Mouse (Mus musculus): Measurements from ENCODE around the gene Prkcz. TPM values are rescaled to one million over a fixed set of nuclear protein-coding genes. Genes with fewer than 3 reads are reported as not detected.

The Prkcz gene
- polyA plus RNA-seq, 1 experiment from 2014 or later: 62.3 TPM

- no peak for ATAC-seq (ENCODE audit: low read depth)
- H3K27me3 ChIP-seq: no peaks in the 10 kb centered on the region
- H3K4me1 ChIP-seq (replicated peaks): peaks cover 8% of the 10 kb centered on the region
- H3K4me2 ChIP-seq: no peak overlapping the region
- H3K4me3 ChIP-seq: no peak overlapping the region
- no peaks in the 10 kb centered on the region for H3K36me3 ChIP-seq
- no peaks in the 10 kb centered on the region for H3K9me3 ChIP-seq
- WGBS: 72% methylated on average over 5 of the region's 5 CpGs
- no peak overlapping the region for H3K27ac ChIP-seq (replicated peaks)
- H3K9ac ChIP-seq: no peak overlapping the region
Measured at GRCm38 (mm10) chr4:155325773-155326172, 35.4 kb downstream of the Prkcz start.

- no peak overlapping the region for H3K9ac ChIP-seq
- no peak for ATAC-seq (ENCODE audit: low read depth)
- no peaks in the 10 kb centered on the region for H3K36me3 ChIP-seq
- H3K4me1 ChIP-seq (replicated peaks): peaks cover 13% of the 10 kb centered on the region
- no peak overlapping the region for H3K27ac ChIP-seq (replicated peaks)
- WGBS: 78% methylated on average over 8 of the region's 8 CpGs
- H3K27me3 ChIP-seq: no peaks in the 10 kb centered on the region
- no peak overlapping the region for H3K4me2 ChIP-seq
- no peaks in the 10 kb centered on the region for H3K9me3 ChIP-seq
- H3K4me3 ChIP-seq: no peak overlapping the region
Measured at GRCm38 (mm10) chr4:155324511-155324910, 36.6 kb downstream of the Prkcz start.

- no peak for ATAC-seq (ENCODE audit: low read depth)
- no peak overlapping the region for H3K4me2 ChIP-seq
- no peak overlapping the region for H3K9ac ChIP-seq
- H3K4me1 ChIP-seq (replicated peaks): peaks cover 13% of the 10 kb centered on the region
- H3K27me3 ChIP-seq: no peaks in the 10 kb centered on the region
- no peak overlapping the region for H3K27ac ChIP-seq (replicated peaks)
- no peaks in the 10 kb centered on the region for H3K9me3 ChIP-seq
- H3K4me3 ChIP-seq: no peak overlapping the region
- no peaks in the 10 kb centered on the region for H3K36me3 ChIP-seq
- WGBS: 87% methylated on average over 3 of the region's 3 CpGs
Measured at GRCm38 (mm10) chr4:155323081-155323795, 37.9 kb downstream of the Prkcz start.

DNA sequence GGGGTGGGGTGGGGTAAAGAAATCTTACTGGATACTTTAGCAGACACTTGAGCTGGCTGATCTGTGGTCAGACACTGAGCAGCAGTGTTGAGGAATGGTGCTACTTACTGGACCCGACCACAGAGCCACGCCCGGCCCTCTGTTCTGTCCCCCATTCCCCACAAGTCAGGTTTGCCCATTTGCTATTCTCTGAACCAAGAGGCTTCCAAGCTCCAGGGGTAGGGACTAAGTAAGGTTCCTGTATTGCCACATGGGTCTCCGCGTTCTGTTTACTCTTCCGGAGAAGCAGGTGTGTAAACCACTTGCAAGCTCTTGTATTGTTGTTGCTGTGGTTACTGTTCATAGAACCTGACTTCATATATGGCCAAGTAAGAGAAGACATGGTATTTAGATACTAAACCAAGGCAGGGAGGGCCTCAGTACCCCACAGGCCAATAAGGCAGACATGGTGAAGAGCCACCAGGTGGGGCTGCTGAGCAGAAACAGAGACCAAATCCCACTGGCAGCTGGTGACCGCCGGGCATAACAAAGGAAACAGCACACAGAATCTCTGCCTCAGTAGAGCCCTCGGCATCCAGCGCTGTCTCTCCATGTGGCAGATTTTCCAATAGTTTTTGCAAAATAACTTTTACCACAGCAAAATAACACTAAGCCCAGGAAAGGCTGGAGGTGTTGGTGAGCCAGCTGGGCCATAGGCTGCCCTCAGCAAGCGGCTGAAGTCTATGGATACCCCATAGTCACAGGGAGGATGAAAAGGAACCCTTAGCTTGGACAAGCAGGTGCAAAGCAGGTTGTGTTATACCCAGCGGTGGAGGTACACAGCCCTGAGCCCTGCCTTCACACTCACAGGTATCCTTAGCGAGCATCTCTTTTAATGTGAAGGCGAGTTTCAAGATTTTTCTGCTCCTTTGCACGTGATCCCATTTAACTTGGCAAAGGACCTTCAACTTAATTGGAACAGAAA is 40.6 kb downstream of the Prkcz start:
- peak overlapping the region; percentile 79 for H3K27ac ChIP-seq (replicated peaks)
- no peaks in the 10 kb centered on the region for H3K9me3 ChIP-seq
- ATAC-seq (ENCODE audit: low read depth): peak; percentile 78
- H3K4me2 ChIP-seq: peak overlapping the region; percentile 27; the same call in 1 of the 2 replicates
- WGBS: 56% methylated on average over 15 of the region's 15 CpGs
- H3K27me3 ChIP-seq: no peaks in the 10 kb centered on the region
- H3K9ac ChIP-seq: peak overlapping the region; percentile 53
- H3K36me3 ChIP-seq: no peaks in the 10 kb centered on the region
- peaks cover 13% of the 10 kb centered on the region for H3K4me1 ChIP-seq (replicated peaks)
- no peak overlapping the region for H3K4me3 ChIP-seq

- H3K9ac ChIP-seq: no peak overlapping the region
- ATAC-seq (ENCODE audit: low read depth): no peak
- H3K9me3 ChIP-seq: no peaks in the 10 kb centered on the region
- no peak overlapping the region for H3K27ac ChIP-seq (replicated peaks)
- H3K4me1 ChIP-seq (replicated peaks): peaks cover 13% of the 10 kb centered on the region
- no peak overlapping the region for H3K4me3 ChIP-seq
- 57% methylated on average over 2 of the region's 2 CpGs for WGBS
- H3K4me2 ChIP-seq: no peak overlapping the region
- H3K27me3 ChIP-seq: no peaks in the 10 kb centered on the region
- H3K36me3 ChIP-seq: no peaks in the 10 kb centered on the region
Measured at GRCm38 (mm10) chr4:155318266-155318665, 42.9 kb downstream of the Prkcz start.

- Histone ChIP-seq H3K4me3 (no peak overlapping the region), H3K4me1 (replicated peaks) (no peaks in the 10 kb centered on the region), H3K4me2 (no peak overlapping the region), H3K36me3 (no peaks in the 10 kb centered on the region), H3K27ac (replicated peaks) (no peak overlapping the region), H3K9ac (no peak overlapping the region), H3K27me3 (no peaks in the 10 kb centered on the region), H3K9me3 (no peaks in the 10 kb centered on the region)
- no peak for ATAC-seq (ENCODE audit: low read depth)
- WGBS: 81% methylated on average over 3 of the region's 3 CpGs
Measured at GRCm38 (mm10) chr4:155315031-155315430, 46.1 kb downstream of the Prkcz start.

GRCm38 (mm10) chr4:155308679-155309078 is 52.5 kb downstream of the Prkcz start:
- WGBS: 90% methylated on average over 12 of the region's 12 CpGs

DNA sequence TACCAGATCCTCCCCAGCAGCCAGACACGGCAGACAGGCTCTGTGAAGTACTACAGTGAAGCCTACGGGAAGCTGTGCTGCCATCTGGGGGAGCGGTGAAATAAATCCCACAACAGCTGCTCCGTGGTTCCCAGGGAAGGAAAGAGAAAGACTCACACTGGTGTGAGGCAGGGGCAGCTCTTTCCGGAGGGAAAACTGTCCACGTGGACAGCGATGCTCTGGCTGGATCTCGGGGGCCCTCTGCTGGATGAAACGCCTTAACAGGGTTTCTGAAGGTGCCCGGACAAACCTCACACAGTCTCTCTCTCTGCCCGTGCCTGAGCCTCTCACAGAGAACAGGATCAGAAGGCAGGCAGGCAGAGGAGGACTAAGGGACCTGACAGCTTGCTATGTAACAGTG is 53.1 kb downstream of the Prkcz start:
- Histone ChIP-seq H3K4me2 (peak overlapping the region; percentile 43), H3K27ac (replicated peaks) (peak overlapping the region; percentile 81), H3K4me1 (replicated peaks) (peaks cover 40% of the 10 kb centered on the region), H3K27me3 (no peaks in the 10 kb centered on the region), H3K9me3 (no peaks in the 10 kb centered on the region), H3K9ac (peak overlapping the region; percentile 53), H3K36me3 (no peaks in the 10 kb centered on the region), H3K4me3 (peak overlapping the region; percentile 9; the same call in 1 of the 2 replicates)
- ATAC-seq (ENCODE audit: low read depth): peak; percentile 87
- 0% methylated on average over 11 of the region's 11 CpGs for whole genome bisulfite sequencing

More at GRCm38 (mm10) chr4:155308679-155309078, 52.5 kb downstream of the Prkcz start:
- H3K4me2 ChIP-seq: no peak overlapping the region; the same call in 1 of the 2 replicates
- peaks cover 40% of the 10 kb centered on the region for H3K4me1 ChIP-seq (replicated peaks)
- no peaks in the 10 kb centered on the region for H3K27me3 ChIP-seq
- no peaks in the 10 kb centered on the region for H3K9me3 ChIP-seq
- H3K27ac ChIP-seq (replicated peaks): peak overlapping the region; percentile 81
- H3K4me3 ChIP-seq: no peak overlapping the region
- H3K36me3 ChIP-seq: no peaks in the 10 kb centered on the region
- peak overlapping the region; percentile 53 for H3K9ac ChIP-seq
- ATAC-seq (ENCODE audit: low read depth): no peak

- 83% methylated on average over 5 of the region's 5 CpGs for WGBS
- peak overlapping the region; percentile 43 for H3K4me2 ChIP-seq
- peak overlapping the region; percentile 81 for H3K27ac ChIP-seq (replicated peaks)
- H3K9me3 ChIP-seq: no peaks in the 10 kb centered on the region
- ATAC-seq (ENCODE audit: low read depth): peak; percentile 45; the same call in 1 of the 2 replicates
- no peaks in the 10 kb centered on the region for H3K36me3 ChIP-seq
- peak overlapping the region; percentile 9; the same call in 1 of the 2 replicates for H3K4me3 ChIP-seq
- peaks cover 40% of the 10 kb centered on the region for H3K4me1 ChIP-seq (replicated peaks)
- no peaks in the 10 kb centered on the region for H3K27me3 ChIP-seq
- H3K9ac ChIP-seq: peak overlapping the region; percentile 53
Measured at GRCm38 (mm10) chr4:155307591-155307990, 53.6 kb downstream of the Prkcz start.

- Histone ChIP-seq H3K27ac (replicated peaks) (no peak overlapping the region), H3K27me3 (no peaks in the 10 kb centered on the region), H3K4me3 (no peak overlapping the region), H3K4me2 (no peak overlapping the region), H3K36me3 (no peaks in the 10 kb centered on the region), H3K9me3 (no peaks in the 10 kb centered on the region), H3K9ac (no peak overlapping the region), H3K4me1 (replicated peaks) (peaks cover 40% of the 10 kb centered on the region)
- 74% methylated on average over 24 of the region's 24 CpGs for WGBS
- ATAC-seq (ENCODE audit: low read depth): no peak
Measured at GRCm38 (mm10) chr4:155306356-155307242, 54.6 kb downstream of the Prkcz start.

- no peak for ATAC-seq (ENCODE audit: low read depth)
- no peaks in the 10 kb centered on the region for H3K36me3 ChIP-seq
- H3K9me3 ChIP-seq: no peaks in the 10 kb centered on the region
- no peak overlapping the region for H3K4me2 ChIP-seq
- peak overlapping the region; percentile 57 for H3K27ac ChIP-seq (replicated peaks)
- peak overlapping the region; percentile 39 for H3K9ac ChIP-seq
- no peaks in the 10 kb centered on the region for H3K27me3 ChIP-seq
- WGBS: 52% methylated on average over 8 of the region's 8 CpGs
- peaks cover 47% of the 10 kb centered on the region for H3K4me1 ChIP-seq (replicated peaks)
- no peak overlapping the region for H3K4me3 ChIP-seq
Measured at GRCm38 (mm10) chr4:155305531-155306031, 55.6 kb downstream of the Prkcz start.
